Mouse (Mus musculus): ENCODE data around the gene Grid2. TPM values are rescaled to one million over a fixed set of nuclear protein-coding genes. Genes with fewer than 3 reads are reported as not detected.

Grid2 gene
- polyA plus RNA-seq, 1 experiment, result not detected

- Histone ChIP-seq H3K4me3 (replicated peaks) (no peak overlapping the region), H3K36me3 (replicated peaks; ENCODE audit: low read length) (no peaks in the 10 kb centered on the region), H3K4me1 (no peaks in the 10 kb centered on the region), H3K27me3 (replicated peaks) (no peaks in the 10 kb centered on the region), H3K9me3 (peaks cover 7% of the 10 kb centered on the region; the same call in 1 of the 2 replicates)
- TF ChIP-seq GATA1 (IDR thresholded peaks at IDR 0.05; ENCODE audit: borderline replicate concordance, low read length) (no peak), FLI1 (IDR thresholded peaks at IDR 0.05; ENCODE audit: low read length) (no peak)
Observed at GRCm38 (mm10) chr6:64274319-64275114, 1018.8 kb downstream of the Grid2 start.

GRCm38 (mm10) chr6:64279927-64280326 lies 1024.3 kb downstream of the Grid2 start:
- no peaks in the 10 kb centered on the region for H3K27me3 ChIP-seq (replicated peaks)
- H3K4me3 ChIP-seq (replicated peaks), result no peak overlapping the region
- H3K36me3 ChIP-seq (replicated peaks; ENCODE audit: low read length), result no peaks in the 10 kb centered on the region
- no peaks in the 10 kb centered on the region for H3K4me1 ChIP-seq
- H3K9me3 ChIP-seq, result peaks cover 3% of the 10 kb centered on the region; the same call in 1 of the 2 replicates
- TF ChIP-seq GATA1 (IDR thresholded peaks at IDR 0.05; ENCODE audit: borderline replicate concordance, low read length), result no peak
- no peak for TF ChIP-seq FLI1 (IDR thresholded peaks at IDR 0.05; ENCODE audit: low read length)

- no peak overlapping the region for H3K4me3 ChIP-seq (replicated peaks)
- no peaks in the 10 kb centered on the region for H3K36me3 ChIP-seq (replicated peaks; ENCODE audit: low read length)
- no peaks in the 10 kb centered on the region for H3K4me1 ChIP-seq
- TF ChIP-seq GATA1 (IDR thresholded peaks at IDR 0.05; ENCODE audit: borderline replicate concordance, low read length) (no peak), FLI1 (IDR thresholded peaks at IDR 0.05; ENCODE audit: low read length) (no peak)
- no peaks in the 10 kb centered on the region for H3K9me3 ChIP-seq
- H3K27me3 ChIP-seq (replicated peaks), result no peaks in the 10 kb centered on the region
Observed at GRCm38 (mm10) chr6:64293761-64294160, 1038.1 kb downstream of the Grid2 start.

- H3K4me3 ChIP-seq (replicated peaks), result no peak overlapping the region
- H3K4me1 ChIP-seq, result no peaks in the 10 kb centered on the region
- H3K36me3 ChIP-seq (replicated peaks; ENCODE audit: low read length), result no peaks in the 10 kb centered on the region
- TF ChIP-seq GATA1 (IDR thresholded peaks at IDR 0.05; ENCODE audit: borderline replicate concordance, low read length) (no peak), FLI1 (IDR thresholded peaks at IDR 0.05; ENCODE audit: low read length) (no peak)
- no peaks in the 10 kb centered on the region for H3K9me3 ChIP-seq
- H3K27me3 ChIP-seq (replicated peaks), result no peaks in the 10 kb centered on the region
Observed at GRCm38 (mm10) chr6:64297633-64298032, 1042.0 kb downstream of the Grid2 start.

- Histone ChIP-seq H3K36me3 (replicated peaks; ENCODE audit: low read length) (no peaks in the 10 kb centered on the region), H3K4me1 (no peaks in the 10 kb centered on the region), H3K4me3 (replicated peaks) (no peak overlapping the region), H3K27me3 (replicated peaks) (no peaks in the 10 kb centered on the region), H3K9me3 (peaks cover 4% of the 10 kb centered on the region; the same call in 1 of the 2 replicates)
- TF ChIP-seq GATA1 (IDR thresholded peaks at IDR 0.05; ENCODE audit: borderline replicate concordance, low read length) (no peak), FLI1 (IDR thresholded peaks at IDR 0.05; ENCODE audit: low read length) (no peak)
Observed at GRCm38 (mm10) chr6:64304709-64305476, 1049.2 kb downstream of the Grid2 start.

- Histone ChIP-seq H3K9me3 (no peaks in the 10 kb centered on the region), H3K27me3 (replicated peaks) (no peaks in the 10 kb centered on the region), H3K36me3 (replicated peaks; ENCODE audit: low read length) (no peaks in the 10 kb centered on the region), H3K4me1 (no peaks in the 10 kb centered on the region), H3K4me3 (replicated peaks) (no peak overlapping the region)
- TF ChIP-seq FLI1 (IDR thresholded peaks at IDR 0.05; ENCODE audit: low read length), result no peak
- TF ChIP-seq GATA1 (IDR thresholded peaks at IDR 0.05; ENCODE audit: borderline replicate concordance, low read length), result no peak
Observed at GRCm38 (mm10) chr6:64308631-64309030, 1053.0 kb downstream of the Grid2 start.

- TF ChIP-seq GATA1 (IDR thresholded peaks at IDR 0.05; ENCODE audit: borderline replicate concordance, low read length) (no peak), FLI1 (IDR thresholded peaks at IDR 0.05; ENCODE audit: low read length) (no peak)
- H3K4me3 ChIP-seq (replicated peaks), result no peak overlapping the region
- H3K9me3 ChIP-seq, result no peaks in the 10 kb centered on the region
Observed at GRCm38 (mm10) chr6:64313132-64313531, 1057.5 kb downstream of the Grid2 start.

GRCm38 (mm10) chr6:64326936-64327335 lies 1071.3 kb downstream of the Grid2 start:
- Histone ChIP-seq H3K27me3 (replicated peaks) (no peaks in the 10 kb centered on the region), H3K4me3 (replicated peaks) (no peak overlapping the region), H3K36me3 (replicated peaks; ENCODE audit: low read length) (no peaks in the 10 kb centered on the region), H3K4me1 (no peaks in the 10 kb centered on the region), H3K9me3 (no peaks in the 10 kb centered on the region)
- no peak for TF ChIP-seq FLI1 (IDR thresholded peaks at IDR 0.05; ENCODE audit: low read length)
- TF ChIP-seq GATA1 (IDR thresholded peaks at IDR 0.05; ENCODE audit: borderline replicate concordance, low read length), result no peak

More at GRCm38 (mm10) chr6:64313132-64313531, 1057.5 kb downstream of the Grid2 start:
- Histone ChIP-seq H3K4me1 (no peaks in the 10 kb centered on the region), H3K27me3 (replicated peaks) (no peaks in the 10 kb centered on the region), H3K36me3 (replicated peaks; ENCODE audit: low read length) (no peaks in the 10 kb centered on the region)

- no peaks in the 10 kb centered on the region for H3K9me3 ChIP-seq
- H3K4me3 ChIP-seq (replicated peaks), result no peak overlapping the region
- H3K27me3 ChIP-seq (replicated peaks), result no peaks in the 10 kb centered on the region
- H3K4me1 ChIP-seq, result no peaks in the 10 kb centered on the region
- no peaks in the 10 kb centered on the region for H3K36me3 ChIP-seq (replicated peaks; ENCODE audit: low read length)
- TF ChIP-seq FLI1 (IDR thresholded peaks at IDR 0.05; ENCODE audit: low read length), result no peak
- no peak for TF ChIP-seq GATA1 (IDR thresholded peaks at IDR 0.05; ENCODE audit: borderline replicate concordance, low read length)
Observed at GRCm38 (mm10) chr6:64327876-64328275, 1072.2 kb downstream of the Grid2 start.

All from megakaryocyte, embryonic 14.5 days (primary cell).